Mouse (Mus musculus) lung, postnatal 0 days (tissue): ENCODE data around the gene Csf1. TPM values are rescaled to one million over a fixed set of nuclear protein-coding genes. Genes with fewer than 3 reads are reported as not detected.

ENCODE experiments used
- ATAC-seq: fragments of 200-750 bp; cut with Nextera tagmentation; 2 replicates; pipeline ENCODE4 v1.8.0; 2017; ENCODE audit warnings: moderate library complexity
- DNase-seq: peaks from one replicate; pipeline ENCODE4 v3.0.0-alpha.2; 2016; ENCODE audit warnings: low spot score
- H3K27ac ChIP-seq: fragments of 300-500 bp; sonication (generic); 2 replicates; pipeline ENCODE4 v1.5.1; 2014; ENCODE audit warnings: antibody characterized with exemption, mild to moderate bottlenecking, low read length, mixed read lengths
- H3K27me3 ChIP-seq: fragments of 300-500 bp; sonication (generic); replicated peaks from 2 replicates; pipeline ENCODE4 v1.6.1; 2014; ENCODE audit warnings: low read length, mixed read lengths; ENCODE audit not compliant: insufficient read depth
- H3K36me3 ChIP-seq: fragments of 300-500 bp; sonication (generic); 2 replicates; pipeline ENCODE4 v1.6.1; 2014; ENCODE audit warnings: low read length, mixed read lengths; ENCODE audit not compliant: insufficient read depth
- H3K4me1 ChIP-seq: fragments of 300-500 bp; sonication (generic); 2 replicates; pipeline ENCODE4 v1.6.1; 2014; ENCODE audit warnings: antibody characterized with exemption, low read depth, low read length, mixed read lengths; ENCODE audit not compliant: insufficient read depth
- H3K4me2 ChIP-seq: fragments of 300-500 bp; sonication (generic); replicated peaks from 2 replicates; pipeline ENCODE4 v1.6.1; 2014; ENCODE audit warnings: low read depth, mild to moderate bottlenecking, low read length, moderate library complexity, mixed read lengths
- H3K4me3 ChIP-seq: fragments of 300-500 bp; sonication (generic); 2 replicates; pipeline ENCODE4 v1.5.1; 2014; ENCODE audit warnings: low read depth, low read length
- H3K9ac ChIP-seq: fragments of 300-500 bp; sonication (generic); replicated peaks from 2 replicates; pipeline ENCODE4 v1.6.1; 2014; ENCODE audit warnings: low read depth, mild to moderate bottlenecking
- H3K9me3 ChIP-seq: fragments of 300-500 bp; sonication (generic); 2 replicates; pipeline ENCODE4 v1.6.1; 2016; ENCODE audit warnings: low read length, mixed read lengths
- CTCF ChIP-seq: IDR thresholded peaks from 2 replicates; pipeline ENCODE4 v1.5.1; 2016; ENCODE audit warnings: antibody characterized with exemption, mild to moderate bottlenecking
- EP300 ChIP-seq: IDR thresholded peaks from 2 replicates; pipeline ENCODE4 v1.6.1; 2016; ENCODE audit warnings: antibody characterized with exemption, mild to moderate bottlenecking, control low read depth
- WGBS: fragments of 180-500 bp; shearing (Covaris S2); extraction: QIAGEN DNeasy Blood & Tissue Kit; methylation state at CpG from one replicate; pipeline ENCODE4 v1.1.7; 2014; 5-methylcytosine and 5-hydroxymethylcytosine counted together
- polyA plus RNA-seq: library from polyadenylated mRNA; unstranded; fragments of >200 nt; fragmentation: Nextera tagmentation; extraction: Ambion mirVana; gene quantifications from 2 replicates; pipeline ENCODE4 v1.2.1, GENCODE M21; 2015

Csf1 gene
- polyA plus RNA-seq, 1 experiment from 2014 or later, result 10.9 TPM

GRCm38 (mm10) chr3:107706164-107706563, 54.1 kb downstream of the Csf1 start:
- ATAC-seq, result no peak
- no peak overlapping the region for H3K27ac ChIP-seq
- DNase-seq, result peak; percentile 68
- H3K27me3 ChIP-seq, result no peaks in the 10 kb centered on the region
- no peak overlapping the region for H3K4me3 ChIP-seq
- TF ChIP-seq EP300 (peak; percentile 34; the same call in 1 of the 2 replicates), CTCF (no peak)
- no peaks in the 10 kb centered on the region for H3K36me3 ChIP-seq
- 13% methylated on average over 2 of the region's 2 CpGs for WGBS
- no peaks in the 10 kb centered on the region for H3K9me3 ChIP-seq
- peaks cover 3% of the 10 kb centered on the region; the same call in 1 of the 2 replicates for H3K4me1 ChIP-seq
- no peak overlapping the region for H3K9ac ChIP-seq
- H3K4me2 ChIP-seq, result no peak overlapping the region

GRCm38 (mm10) chr3:107704371-107704705, 55.9 kb downstream of the Csf1 start:
- no peak overlapping the region for H3K4me3 ChIP-seq

GRCm38 (mm10) chr3:107703675-107704370, 56.4 kb downstream of the Csf1 start:
- no peaks in the 10 kb centered on the region for H3K9me3 ChIP-seq
- TF ChIP-seq EP300 (no peak), CTCF (no peak)
- H3K4me2 ChIP-seq, result no peak overlapping the region
- peak; percentile 17; the same call in 1 of the 2 replicates for ATAC-seq
- no peaks in the 10 kb centered on the region for H3K27me3 ChIP-seq
- WGBS, result 82% methylated on average over 7 of the region's 7 CpGs
- H3K4me3 ChIP-seq, result no peak overlapping the region
- H3K27ac ChIP-seq, result no peak overlapping the region
- no peaks in the 10 kb centered on the region for H3K36me3 ChIP-seq
- no peak for DNase-seq
- no peak overlapping the region for H3K9ac ChIP-seq
- peaks cover 3% of the 10 kb centered on the region; the same call in 1 of the 2 replicates for H3K4me1 ChIP-seq

More at GRCm38 (mm10) chr3:107704371-107704705, 55.9 kb downstream of the Csf1 start:
- Histone ChIP-seq H3K9ac (no peak overlapping the region), H3K27ac (no peak overlapping the region), H3K4me1 (peaks cover 3% of the 10 kb centered on the region; the same call in 1 of the 2 replicates), H3K36me3 (no peaks in the 10 kb centered on the region), H3K27me3 (no peaks in the 10 kb centered on the region), H3K9me3 (no peaks in the 10 kb centered on the region), H3K4me2 (no peak overlapping the region)
- 66% methylated on average over 1 of the region's 1 CpGs for WGBS
- DNase-seq (no peak), ATAC-seq (no peak)
- TF ChIP-seq CTCF, result no peak

- DNase-seq, result no peak
- ATAC-seq, result no peak
- no peaks in the 10 kb centered on the region for H3K9me3 ChIP-seq
- H3K4me1 ChIP-seq, result peaks cover 3% of the 10 kb centered on the region; the same call in 1 of the 2 replicates
- TF ChIP-seq CTCF (no peak), EP300 (no peak)
- H3K36me3 ChIP-seq, result no peaks in the 10 kb centered on the region
- 89% methylated on average over 1 of the region's 1 CpGs for WGBS
- H3K9ac ChIP-seq, result no peak overlapping the region
- no peak overlapping the region for H3K4me3 ChIP-seq
- no peak overlapping the region for H3K4me2 ChIP-seq
- H3K27me3 ChIP-seq, result no peaks in the 10 kb centered on the region
- no peak overlapping the region for H3K27ac ChIP-seq
Observed at GRCm38 (mm10) chr3:107701767-107702394, 58.4 kb downstream of the Csf1 start.

- WGBS, result 85% methylated on average over 2 of the region's 2 CpGs
- ATAC-seq (no peak), DNase-seq (no peak)
- Histone ChIP-seq H3K4me3 (no peak overlapping the region), H3K27ac (no peak overlapping the region), H3K9ac (no peak overlapping the region), H3K4me1 (0 out of 2 replicates have a peak, but pooled peaks cover under 1% of the 10 kb centered on the region), H3K4me2 (no peak overlapping the region), H3K36me3 (no peaks in the 10 kb centered on the region), H3K9me3 (no peaks in the 10 kb centered on the region), H3K27me3 (no peaks in the 10 kb centered on the region)
- TF ChIP-seq EP300 (no peak), CTCF (no peak)
Observed at GRCm38 (mm10) chr3:107700625-107701024, 59.6 kb downstream of the Csf1 start.

GRCm38 (mm10) chr3:107696910-107697309, 63.4 kb downstream of the Csf1 start:
- TF ChIP-seq EP300 (no peak), CTCF (no peak)
- peak; percentile 3 for ATAC-seq
- Histone ChIP-seq H3K9ac (no peak overlapping the region), H3K9me3 (no peaks in the 10 kb centered on the region), H3K27ac (no peak overlapping the region), H3K4me3 (no peak overlapping the region), H3K4me1 (peaks cover 12% of the 10 kb centered on the region; the same call in 1 of the 2 replicates), H3K27me3 (no peaks in the 10 kb centered on the region), H3K4me2 (no peak overlapping the region), H3K36me3 (no peaks in the 10 kb centered on the region)
- no peak for DNase-seq
- WGBS, result 13% methylated on average over 3 of the region's 3 CpGs
